Mouse (Mus musculus): ENCODE results near the gene Gm21905. TPM values are rescaled to one million over a fixed set of nuclear protein-coding genes. Genes with fewer than 3 reads are reported as not detected.

Gm21905 gene
- polyA plus RNA-seq, 1 experiment from 2014 or later = not detected

DNA sequence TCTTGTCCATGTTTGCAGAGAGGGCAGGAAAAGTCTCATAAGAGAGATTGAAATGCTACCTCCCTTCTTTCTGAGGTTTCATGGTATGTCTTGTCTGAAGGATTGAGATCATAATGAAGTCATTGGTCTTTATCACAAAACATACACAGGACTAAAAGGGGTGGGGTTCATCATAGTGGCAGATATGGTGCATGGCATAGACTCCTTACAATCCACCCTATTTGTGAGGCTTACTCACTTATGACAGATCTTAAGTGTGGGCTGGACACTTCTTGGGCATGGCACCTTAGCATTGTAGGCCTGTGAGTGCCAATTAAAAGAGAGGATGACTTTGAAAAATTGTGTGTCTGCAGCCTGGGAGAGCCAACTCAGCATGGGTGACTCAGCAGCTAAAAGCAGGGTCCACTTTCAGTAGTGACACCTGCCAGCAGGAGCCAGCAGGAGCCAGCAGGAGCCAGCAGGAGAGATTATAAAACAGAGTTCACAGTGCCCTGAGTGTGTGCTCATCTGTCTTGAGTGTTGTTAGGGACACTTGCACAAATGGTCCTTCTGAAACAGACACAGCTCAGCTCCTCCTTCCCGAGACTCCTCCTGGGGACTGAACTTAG, 62.6 kb downstream of the Gm21905 start:
- no peak for ATAC-seq
- no peak overlapping the region for H3K9ac ChIP-seq (ENCODE audit: low read depth, low read length)
- WGBS = 83% methylated on average over 1 of the region's 1 CpGs
- peaks cover 4% of the 10 kb centered on the region for H3K4me1 ChIP-seq (ENCODE audit: control insufficient read depth, insufficient read depth, low read length)
- H3K36me3 ChIP-seq (ENCODE audit: control insufficient read depth, insufficient read depth, low read length) = no peaks in the 10 kb centered on the region
- H3K9me3 ChIP-seq (replicated peaks; ENCODE audit: control insufficient read depth, low read length, poor library complexity, severe bottlenecking) = no peaks in the 10 kb centered on the region
- H3K4me3 ChIP-seq (ENCODE audit: low read depth, low read length) = no peak overlapping the region
- H3K27me3 ChIP-seq (ENCODE audit: control insufficient read depth, insufficient read depth, low read depth, low read length) = no peaks in the 10 kb centered on the region
- no peak overlapping the region for H3K27ac ChIP-seq (ENCODE audit: low read length)
- H3K4me2 ChIP-seq (ENCODE audit: low read length) = no peak overlapping the region

Other genes with a start within 250 kb of the Gm21905 start
- 51.9 and 53.6 TPM in 2 replicates for gene Atp8a1, start 99.0 kb downstream of the Gm21905 start, polyA plus RNA-seq (2015; fragmentation: Nextera tagmentation; extraction: Ambion mirVana)
- gene Gm5108, start 4.8 kb downstream of the Gm21905 start, polyA plus RNA-seq (2015; fragmentation: Nextera tagmentation; extraction: Ambion mirVana) = not detected in 2 replicates
- gene Grxcr1, start 85.4 kb upstream of the Gm21905 start, polyA plus RNA-seq (2015; fragmentation: Nextera tagmentation; extraction: Ambion mirVana) = 0.20 TPM in 1 of 2 replicates, not detected in the other